Mouse (Mus musculus) liver, adult 2 months (tissue): ENCODE measurements around the gene Sit1. TPM values are rescaled to one million over a fixed set of nuclear protein-coding genes. Genes with fewer than 3 reads are reported as not detected.

ENCODE experiments used
- DNase-seq: peaks from one replicate; pipeline ENCODE4 v3.0.0-alpha.2; 2011; ENCODE audit warnings: low read depth, low spot score; ENCODE audit errors: extremely low read depth
- H3K27ac ChIP-seq: fragments of 200-500 bp; replicated peaks from 2 replicates; pipeline ENCODE4 v1.5.1; 2012; ENCODE audit warnings: low read depth, mild to moderate bottlenecking, control low read depth, inconsistent platforms, low read length; ENCODE audit not compliant: insufficient read depth
- H3K27me3 ChIP-seq: fragments of 200-500 bp; 2 replicates; pipeline ENCODE4 v1.6.1; 2012; ENCODE audit warnings: mild to moderate bottlenecking, moderate library complexity, low read length, inconsistent platforms; ENCODE audit not compliant: control insufficient read depth, insufficient read depth
- H3K36me3 ChIP-seq: fragments of 200-500 bp; 2 replicates; pipeline ENCODE4 v1.6.1; 2012; ENCODE audit warnings: low read length, inconsistent platforms; ENCODE audit not compliant: control insufficient read depth, insufficient read depth
- H3K4me1 ChIP-seq: fragments of 200-500 bp; 2 replicates; pipeline ENCODE4 v1.6.1; 2011; ENCODE audit warnings: low read length; ENCODE audit not compliant: control insufficient read depth, insufficient read depth
- H3K4me3 ChIP-seq: fragments of 200-500 bp; 2 replicates; pipeline ENCODE4 v1.5.1; 2011; ENCODE audit warnings: low read depth, mild to moderate bottlenecking, control low read depth, low read length, moderate library complexity; ENCODE audit not compliant: insufficient read depth
- H3K79me2 ChIP-seq: fragments of 200-500 bp; 2 replicates; pipeline ENCODE4 v1.6.1; 2012; ENCODE audit warnings: inconsistent platforms, mild to moderate bottlenecking, low read length, moderate library complexity; ENCODE audit not compliant: control insufficient read depth, insufficient read depth
- H3K9ac ChIP-seq: fragments of 200-500 bp; 2 replicates; pipeline ENCODE4 v1.6.1; 2012; ENCODE audit warnings: low read depth, mild to moderate bottlenecking, control low read depth, inconsistent platforms, low read length
- CTCF ChIP-seq: fragments of 200-500 bp; IDR thresholded peaks from 2 replicates; pipeline ENCODE4 v1.5.1; 2011; ENCODE audit warnings: low read depth, low read length, control low read depth
- POLR2A ChIP-seq: fragments of 200-500 bp; IDR thresholded peaks from 2 replicates; pipeline ENCODE4 v1.6.1; 2011; ENCODE audit warnings: low read length, control low read depth; ENCODE audit not compliant: insufficient read depth; ENCODE audit errors: extremely low read depth
- WGBS: fragments of 180-500 bp; shearing (Covaris S2); methylation state at CpG from one replicate; pipeline ENCODE4 v1.1.7; 2018; 5-methylcytosine and 5-hydroxymethylcytosine counted together
- polyA plus RNA-seq: library from polyadenylated mRNA; depleted of rRNA; stranded (reverse); fragments of >200 nt; gene quantifications from 2 replicates; pipeline ENCODE4 v1.2.3, GENCODE M21; 2012
- total RNA-seq: library from RNA; depleted of rRNA; stranded (reverse); fragments of >200 nt; gene quantifications from 2 replicates; pipeline ENCODE4 v1.2.3, GENCODE M21; 2014

Sit1 gene
- total and polyA plus RNA-seq, 2 experiments, result 0.13 TPM; not detected in 1

DNA sequence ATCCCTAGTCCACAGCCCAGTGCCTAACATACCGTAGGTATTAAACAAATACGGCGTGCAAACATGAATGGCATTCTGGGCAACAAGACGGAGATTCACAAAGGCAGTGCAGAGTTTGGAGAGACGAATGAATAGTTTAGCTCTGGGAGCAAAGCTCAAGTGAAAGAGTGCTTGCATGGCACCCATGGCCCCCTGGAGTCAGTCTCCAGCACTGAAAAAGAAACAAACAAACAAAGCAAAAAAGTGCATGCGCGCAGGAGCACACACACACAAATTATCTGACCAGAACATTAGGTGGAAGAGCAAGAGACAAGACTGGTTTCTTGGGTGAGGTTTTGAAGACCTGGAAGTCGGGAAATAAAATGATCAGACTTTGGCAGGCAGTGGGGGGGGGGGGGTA lies 22.5 kb upstream of the Sit1 start:
- Histone ChIP-seq H3K9ac (no peak overlapping the region), H3K4me1 (no peaks in the 10 kb centered on the region; the same call in none of the 2 replicates), H3K27ac (no peak overlapping the region), H3K27me3 (no peaks in the 10 kb centered on the region), H3K4me3 (no peak overlapping the region), H3K36me3 (no peaks in the 10 kb centered on the region), H3K79me2 (no peaks in the 10 kb centered on the region)
- 87% methylated on average over 8 of the region's 8 CpGs for WGBS
- TF ChIP-seq POLR2A (no peak), CTCF (no peak)
- no peak for DNase-seq

DNA sequence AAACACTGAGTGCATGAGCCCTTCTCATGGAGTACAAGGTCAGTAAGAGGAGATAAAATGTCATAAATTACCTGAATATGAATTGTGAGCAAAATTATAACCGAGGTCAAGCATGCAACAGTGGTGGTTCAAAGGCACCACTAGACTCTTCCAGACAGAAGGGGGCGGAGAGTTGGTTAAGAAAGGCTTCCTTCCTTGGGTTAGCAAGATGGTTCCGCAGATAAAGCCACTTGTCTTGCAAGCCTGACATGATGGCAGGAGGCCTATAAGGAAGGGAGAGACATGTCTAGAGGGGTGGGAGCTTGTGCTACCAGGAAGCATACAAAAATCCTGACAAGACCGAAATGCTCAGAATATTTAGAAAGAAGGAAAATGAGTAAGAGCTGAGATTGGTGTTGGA lies 20.7 kb upstream of the Sit1 start:
- H3K36me3 ChIP-seq, result no peaks in the 10 kb centered on the region
- whole genome bisulfite sequencing, result 78% methylated on average over 4 of the region's 4 CpGs
- no peak overlapping the region for H3K27ac ChIP-seq
- H3K4me1 ChIP-seq, result peaks cover 5% of the 10 kb centered on the region
- DNase-seq, result no peak
- H3K79me2 ChIP-seq, result no peaks in the 10 kb centered on the region
- no peaks in the 10 kb centered on the region for H3K27me3 ChIP-seq
- no peak overlapping the region for H3K4me3 ChIP-seq
- TF ChIP-seq POLR2A, result no peak
- TF ChIP-seq CTCF, result no peak
- no peak overlapping the region for H3K9ac ChIP-seq

DNA sequence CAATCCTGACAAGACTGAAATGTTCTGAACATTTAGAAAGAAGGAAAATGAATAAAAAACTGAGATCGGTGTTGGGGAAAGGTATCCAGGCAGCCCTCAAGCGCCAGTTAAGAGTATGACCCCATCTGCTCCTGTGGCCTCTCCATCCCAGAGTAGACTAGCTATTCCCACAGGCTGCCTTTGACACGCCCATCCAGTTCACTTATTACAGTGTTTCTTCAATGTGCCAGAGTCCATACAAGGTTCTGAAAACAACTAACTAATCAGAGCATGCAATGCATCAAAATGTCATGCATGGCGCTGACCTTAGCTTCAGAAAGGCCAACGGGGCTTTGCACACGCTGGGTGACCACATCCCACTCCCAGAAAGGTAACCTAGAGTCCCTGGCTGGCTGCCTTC lies 20.0 kb upstream of the Sit1 start:
- Histone ChIP-seq H3K27ac (no peak overlapping the region), H3K79me2 (no peaks in the 10 kb centered on the region), H3K36me3 (no peaks in the 10 kb centered on the region), H3K4me3 (no peak overlapping the region), H3K27me3 (no peaks in the 10 kb centered on the region), H3K4me1 (peaks cover 5% of the 10 kb centered on the region), H3K9ac (no peak overlapping the region)
- WGBS, result 84% methylated on average over 6 of the region's 6 CpGs
- TF ChIP-seq CTCF (no peak), POLR2A (no peak)
- peak; percentile 61 for DNase-seq

DNA sequence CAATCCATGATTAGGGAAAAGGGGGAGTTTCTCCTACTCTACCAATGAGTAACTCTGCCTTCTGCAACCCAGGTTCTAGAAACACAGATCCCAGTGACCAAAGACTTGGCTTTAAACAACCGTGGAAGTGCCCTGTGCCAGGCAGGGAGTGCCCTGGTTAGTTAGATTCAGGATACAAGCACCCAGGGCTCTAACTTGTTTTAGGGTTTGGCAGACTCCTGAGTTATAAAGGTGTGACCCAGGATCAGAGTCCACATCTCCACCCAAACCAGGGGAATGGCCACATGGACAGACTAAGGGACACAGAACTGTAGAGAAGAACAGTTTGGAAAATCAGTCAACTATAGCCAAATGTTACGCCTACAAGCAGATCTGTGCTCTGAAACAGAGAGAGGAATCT lies 19.5 kb upstream of the Sit1 start:
- Histone ChIP-seq H3K27me3 (no peaks in the 10 kb centered on the region), H3K79me2 (no peaks in the 10 kb centered on the region), H3K36me3 (no peaks in the 10 kb centered on the region), H3K27ac (no peak overlapping the region), H3K9ac (no peak overlapping the region), H3K4me3 (no peak overlapping the region), H3K4me1 (peaks cover 5% of the 10 kb centered on the region)
- WGBS, result 27% methylated on average over 2 of the region's 2 CpGs
- TF ChIP-seq POLR2A (no peak), CTCF (no peak)
- peak; percentile 99 for DNase-seq

DNA sequence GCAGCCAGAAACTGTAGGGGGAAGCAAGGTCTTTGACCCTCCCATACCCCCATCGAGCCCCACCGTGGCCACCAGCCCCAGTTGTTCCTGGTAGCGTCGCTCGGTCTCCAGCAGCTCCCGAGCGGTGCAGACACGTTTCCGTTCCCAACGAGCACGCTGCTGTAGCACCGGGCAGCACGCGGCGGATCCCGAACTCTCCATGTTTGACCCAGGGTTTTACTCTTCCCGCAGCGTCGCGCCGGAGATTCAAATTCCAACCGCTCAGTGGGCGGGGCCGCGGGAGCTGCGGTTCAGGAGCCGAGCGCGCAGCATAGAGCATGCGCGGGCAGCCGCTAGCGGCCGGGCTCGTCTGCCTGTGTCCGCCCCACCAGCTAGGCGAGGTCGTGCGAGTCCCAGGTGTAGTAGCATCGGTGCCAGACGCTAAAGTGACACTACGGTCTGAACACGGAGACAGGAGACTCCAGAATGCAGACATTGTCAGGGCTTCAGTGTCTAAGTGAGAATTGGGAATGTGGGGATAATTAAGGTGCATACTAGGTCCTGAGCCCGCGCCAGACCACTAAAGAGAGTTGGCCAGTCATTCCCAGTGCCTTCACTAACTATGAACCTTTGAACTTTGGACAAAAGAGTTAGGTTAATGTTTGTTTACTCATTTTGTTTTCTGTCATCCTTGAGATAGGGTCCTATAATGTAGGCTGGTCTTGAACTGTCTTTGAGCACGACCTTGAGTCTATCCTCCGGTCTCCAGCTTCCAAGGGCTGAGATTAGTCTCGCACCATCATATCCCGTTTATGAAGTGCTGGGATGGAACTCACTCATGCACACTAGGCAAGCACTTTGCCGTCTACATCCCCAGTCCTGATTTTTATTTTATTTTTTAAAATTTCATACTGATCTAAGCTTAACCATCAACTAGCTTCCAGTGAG lies 16.1 kb upstream of the Sit1 start, which contains the start of gene Arhgef39:
Gene Arhgef39, minus strand, starts transcription at position 289 of the 927 bp plus-strand sequence.
- DNase-seq, result peak; percentile 73
- no peak for TF ChIP-seq POLR2A
- TF ChIP-seq CTCF, result no peak
- no peaks in the 10 kb centered on the region for H3K27me3 ChIP-seq
- H3K4me1 ChIP-seq, result peaks cover 5% of the 10 kb centered on the region
- 6% methylated on average over 50 of the region's 50 CpGs for WGBS
- H3K79me2 ChIP-seq, result no peaks in the 10 kb centered on the region
- peak within 1 kb of the TSS; percentile 41 for H3K4me3 ChIP-seq
- H3K9ac ChIP-seq, result peak within 1 kb of the TSS; percentile 16
- no peaks in the 10 kb centered on the region for H3K36me3 ChIP-seq
- H3K27ac ChIP-seq, result no peak within 1 kb of the TSS

DNA sequence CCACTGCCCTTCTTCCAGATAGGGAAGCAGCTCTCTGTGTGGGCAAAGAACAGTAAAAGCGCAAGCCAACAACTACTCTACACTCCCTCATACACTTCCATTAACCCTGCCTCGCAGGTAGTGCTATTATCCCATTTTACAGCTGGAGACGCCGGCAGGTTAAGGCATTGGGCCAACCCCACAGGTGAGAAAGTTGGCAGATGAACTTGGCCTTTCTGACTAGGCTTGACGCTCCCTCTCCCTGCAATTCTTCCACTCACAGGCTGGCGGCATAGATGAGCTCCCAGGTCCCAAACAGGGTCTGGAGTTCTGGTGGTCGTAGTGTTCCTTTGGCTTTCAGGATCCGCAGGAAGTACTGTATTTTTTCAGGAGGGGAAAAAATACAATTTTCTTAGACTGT lies 15.4 kb upstream of the Sit1 start:
- no peak overlapping the region for H3K4me3 ChIP-seq
- peak; percentile 54 for TF ChIP-seq CTCF
- no peak for TF ChIP-seq POLR2A
- H3K9ac ChIP-seq, result no peak overlapping the region
- H3K27me3 ChIP-seq, result no peaks in the 10 kb centered on the region
- 13% methylated on average over 8 of the region's 8 CpGs for WGBS
- no peak overlapping the region for H3K27ac ChIP-seq
- no peaks in the 10 kb centered on the region for H3K79me2 ChIP-seq
- H3K4me1 ChIP-seq, result peaks cover 9% of the 10 kb centered on the region
- no peaks in the 10 kb centered on the region for H3K36me3 ChIP-seq
- DNase-seq, result peak; percentile 51
